ENCODE assay signal across 11 mouse cellular contexts in genomic region chr8:57741983-57742382, GRCm38 (mm10).
DNase-seq lines count a peak whose midpoint lies in the region; ATAC-seq lines count a peak whose summit lies in the region.
"Had no signal": no experiment of that assay in that cellular context is flagged by ENCODE, and none has a peak within 500 bp of the region (broad histone marks: within the 10 kb centered on the region; RNA-seq: fewer than 3 reads in every experiment).

No protein-coding gene starts in this region.

- no peak overlapping the region for H3K9ac ChIP-seq in stomach, embryonic 15.5 days
- H3K9ac ChIP-seq: embryonic facial prominence, embryonic 12.5 days; neural tube, embryonic 15.5 days had no signal

- peak; percentile 85 for ATAC-seq in cerebellum, adult (ENCODE audit: insufficient number of reproducible peaks, low FRiP score, low TSS enrichment)
- ATAC-seq in stomach, embryonic 15.5 days (ENCODE audit: insufficient read depth, low FRiP score, low read depth), result no peak; the same call in 1 of the 2 replicates
- ATAC-seq in megakaryocyte, adult 5-6 weeks (ENCODE audit: poor library complexity, severe bottlenecking), result no peak

- no peaks in the 10 kb centered on the region for H3K36me3 ChIP-seq in stomach, embryonic 15.5 days
- H3K36me3 ChIP-seq: embryonic facial prominence, embryonic 12.5 days; heart, embryonic 10.5 days; neural tube, embryonic 15.5 days had no signal

- H3K9me3 ChIP-seq in stomach, embryonic 15.5 days, result no peaks in the 10 kb centered on the region
- H3K9me3 ChIP-seq: embryonic facial prominence, embryonic 12.5 days; heart, embryonic 10.5 days; neural tube, embryonic 15.5 days had no signal

- no peak overlapping the region for H3K4me2 ChIP-seq in stomach, embryonic 15.5 days
- H3K4me2 ChIP-seq: embryonic facial prominence, embryonic 12.5 days; neural tube, embryonic 15.5 days had no signal

- H3K27ac ChIP-seq in stomach, embryonic 15.5 days, result peak overlapping the region; percentile 62; the same call in 1 of the 2 replicates
- H3K27ac ChIP-seq: embryonic facial prominence, embryonic 12.5 days; heart, embryonic 10.5 days; neural tube, embryonic 15.5 days had no signal

- no peaks in the 10 kb centered on the region for H3K27me3 ChIP-seq in stomach, embryonic 15.5 days (replicated peaks)
- H3K27me3 ChIP-seq: embryonic facial prominence, embryonic 12.5 days; neural tube, embryonic 15.5 days had no signal

- H3K4me1 ChIP-seq in stomach, embryonic 15.5 days, result no peaks in the 10 kb centered on the region
- H3K4me1 ChIP-seq: embryonic facial prominence, embryonic 12.5 days; heart, embryonic 10.5 days had no signal

- DNase-seq in cerebellum, postnatal 4 days (ENCODE audit: low spot score in 2 of 2), result no peak
- peak; percentile 4 for DNase-seq in ovary, postnatal 36 days (ENCODE audit: low spot score)
- no peak for DNase-seq in ovary, postnatal 14 days (ENCODE audit: low spot score)
- DNase-seq in cerebellum, adult 9-11 months, result peak; percentile 77
- DNase-seq in spleen, postnatal 10 days (ENCODE audit: low spot score in 2 of 2), result no peak

- H3K4me3 ChIP-seq in stomach, embryonic 15.5 days (replicated peaks), result no peak overlapping the region
- H3K4me3 ChIP-seq: embryonic facial prominence, embryonic 12.5 days; heart, embryonic 10.5 days; neural tube, embryonic 15.5 days had no signal

- 52% methylated on average over 6 of the region's 6 CpGs for WGBS in stomach, embryonic 15.5 days

Comparison
In these comparisons a context has a peak if more than half of its experiments do, and no peak if none do; other contexts are left out.
1. DNase-seq: peak in ovary, postnatal 36 days (single experiment) and cerebellum, adult 9-11 months (single experiment); none in cerebellum, postnatal 4 days (0 of 2), ovary, postnatal 14 days (single experiment) and spleen, postnatal 10 days (0 of 2).